Mouse (Mus musculus): ENCODE data around the gene Psmd9. TPM values are rescaled to one million over a fixed set of nuclear protein-coding genes. Genes with fewer than 3 reads are reported as not detected.

The Psmd9 gene
- polyA plus RNA-seq, 1 experiment from 2014 or later: 71.0 TPM

- no peaks in the 10 kb centered on the region for H3K27me3 ChIP-seq (ENCODE audit: control insufficient read depth, insufficient read depth, low read length)
- H3K9me3 ChIP-seq (replicated peaks; ENCODE audit: control insufficient read depth, low read length): no peaks in the 10 kb centered on the region
- H3K4me3 ChIP-seq (replicated peaks; ENCODE audit: low read length): peak overlapping the region; percentile 63
- no peaks in the 10 kb centered on the region for H3K36me3 ChIP-seq (ENCODE audit: control insufficient read depth, insufficient read depth, low read length)
- peak overlapping the region; percentile 97 for H3K9ac ChIP-seq (ENCODE audit: low read length)
- ATAC-seq (ENCODE audit: insufficient read depth, low FRiP score): peak; percentile 65
- H3K4me1 ChIP-seq (ENCODE audit: control insufficient read depth, insufficient read depth, low read length): peaks cover 61% of the 10 kb centered on the region
- H3K27ac ChIP-seq (ENCODE audit: low read length): peak overlapping the region; percentile 100
- peak overlapping the region; percentile 97 for H3K4me2 ChIP-seq (ENCODE audit: low read depth, low read length)
- WGBS: 1% methylated on average over 13 of the region's 13 CpGs
Observed at GRCm38 (mm10) chr5:123136361-123137043, 32.7 kb upstream of the Psmd9 start.

GRCm38 (mm10) chr5:123137044-123137909, 31.9 kb upstream of the Psmd9 start:
- 4% methylated on average over 20 of the region's 20 CpGs for WGBS
- Histone ChIP-seq H3K4me1 (ENCODE audit: control insufficient read depth, insufficient read depth, low read length) (peaks cover 54% of the 10 kb centered on the region), H3K4me2 (ENCODE audit: low read depth, low read length) (peak overlapping the region; percentile 97), H3K9me3 (replicated peaks; ENCODE audit: control insufficient read depth, low read length) (no peaks in the 10 kb centered on the region), H3K27ac (ENCODE audit: low read length) (peak overlapping the region; percentile 100), H3K9ac (ENCODE audit: low read length) (peak overlapping the region; percentile 97), H3K36me3 (ENCODE audit: control insufficient read depth, insufficient read depth, low read length) (no peaks in the 10 kb centered on the region), H3K4me3 (replicated peaks; ENCODE audit: low read length) (peak overlapping the region; percentile 63), H3K27me3 (ENCODE audit: control insufficient read depth, insufficient read depth, low read length) (no peaks in the 10 kb centered on the region)
- peak; percentile 35; the same call in 1 of the 2 replicates for ATAC-seq (ENCODE audit: insufficient read depth, low FRiP score)

- H3K4me3 ChIP-seq (replicated peaks; ENCODE audit: low read length): peak overlapping the region; percentile 63
- ATAC-seq (ENCODE audit: insufficient read depth, low FRiP score): no peak
- 7% methylated on average over 6 of the region's 6 CpGs for WGBS
Observed at GRCm38 (mm10) chr5:123137910-123138229, 31.3 kb upstream of the Psmd9 start.

GRCm38 (mm10) chr5:123138230-123138911, 30.8 kb upstream of the Psmd9 start:
- Histone ChIP-seq H3K36me3 (ENCODE audit: control insufficient read depth, insufficient read depth, low read length) (no peaks in the 10 kb centered on the region), H3K4me2 (ENCODE audit: low read depth, low read length) (peak overlapping the region; percentile 97), H3K27ac (ENCODE audit: low read length) (peak overlapping the region; percentile 100), H3K9me3 (replicated peaks; ENCODE audit: control insufficient read depth, low read length) (no peaks in the 10 kb centered on the region), H3K27me3 (ENCODE audit: control insufficient read depth, insufficient read depth, low read length) (no peaks in the 10 kb centered on the region), H3K4me1 (ENCODE audit: control insufficient read depth, insufficient read depth, low read length) (peaks cover 43% of the 10 kb centered on the region), H3K9ac (ENCODE audit: low read length) (peak overlapping the region; percentile 97), H3K4me3 (replicated peaks; ENCODE audit: low read length) (peak overlapping the region; percentile 63)
- ATAC-seq (ENCODE audit: insufficient read depth, low FRiP score): peak; percentile 48
- under 1% methylated on average over 38 of the region's 40 CpGs for WGBS

More at GRCm38 (mm10) chr5:123137910-123138229, 31.3 kb upstream of the Psmd9 start:
- no peaks in the 10 kb centered on the region for H3K27me3 ChIP-seq (ENCODE audit: control insufficient read depth, insufficient read depth, low read length)
- H3K9ac ChIP-seq (ENCODE audit: low read length): peak overlapping the region; percentile 97
- peak overlapping the region; percentile 97 for H3K4me2 ChIP-seq (ENCODE audit: low read depth, low read length)
- H3K27ac ChIP-seq (ENCODE audit: low read length): peak overlapping the region; percentile 100
- no peaks in the 10 kb centered on the region for H3K36me3 ChIP-seq (ENCODE audit: control insufficient read depth, insufficient read depth, low read length)
- no peaks in the 10 kb centered on the region for H3K9me3 ChIP-seq (replicated peaks; ENCODE audit: control insufficient read depth, low read length)
- H3K4me1 ChIP-seq (ENCODE audit: control insufficient read depth, insufficient read depth, low read length): peaks cover 48% of the 10 kb centered on the region

- Histone ChIP-seq H3K36me3 (ENCODE audit: control insufficient read depth, insufficient read depth, low read length) (no peaks in the 10 kb centered on the region), H3K27me3 (ENCODE audit: control insufficient read depth, insufficient read depth, low read length) (no peaks in the 10 kb centered on the region), H3K4me1 (ENCODE audit: control insufficient read depth, insufficient read depth, low read length) (peaks cover 41% of the 10 kb centered on the region), H3K9ac (ENCODE audit: low read length) (peak overlapping the region; percentile 97), H3K9me3 (replicated peaks; ENCODE audit: control insufficient read depth, low read length) (no peaks in the 10 kb centered on the region), H3K4me2 (ENCODE audit: low read depth, low read length) (peak overlapping the region; percentile 97), H3K27ac (ENCODE audit: low read length) (peak overlapping the region; percentile 100), H3K4me3 (replicated peaks; ENCODE audit: low read length) (peak overlapping the region; percentile 63)
- ATAC-seq (ENCODE audit: insufficient read depth, low FRiP score): no peak
- WGBS: under 1% methylated on average over 38 of the region's 39 CpGs
Observed at GRCm38 (mm10) chr5:123138953-123139721, 30.1 kb upstream of the Psmd9 start.

- H3K9me3 ChIP-seq (replicated peaks; ENCODE audit: control insufficient read depth, low read length): no peaks in the 10 kb centered on the region
- WGBS: under 1% methylated on average over 28 of the region's 28 CpGs
- peaks cover 41% of the 10 kb centered on the region for H3K4me1 ChIP-seq (ENCODE audit: control insufficient read depth, insufficient read depth, low read length)
- peak overlapping the region; percentile 97 for H3K9ac ChIP-seq (ENCODE audit: low read length)
- no peak for ATAC-seq (ENCODE audit: insufficient read depth, low FRiP score)
- H3K36me3 ChIP-seq (ENCODE audit: control insufficient read depth, insufficient read depth, low read length): no peaks in the 10 kb centered on the region
- H3K27me3 ChIP-seq (ENCODE audit: control insufficient read depth, insufficient read depth, low read length): no peaks in the 10 kb centered on the region
- peak overlapping the region; percentile 97 for H3K4me2 ChIP-seq (ENCODE audit: low read depth, low read length)
- peak overlapping the region; percentile 100 for H3K27ac ChIP-seq (ENCODE audit: low read length)
- H3K4me3 ChIP-seq (replicated peaks; ENCODE audit: low read length): peak overlapping the region; percentile 63
Observed at GRCm38 (mm10) chr5:123139722-123140627, 29.2 kb upstream of the Psmd9 start.

- H3K9ac ChIP-seq (ENCODE audit: low read length): peak overlapping the region; percentile 100
- peak overlapping the region; percentile 97 for H3K4me2 ChIP-seq (ENCODE audit: low read depth, low read length)
- peaks cover 40% of the 10 kb centered on the region for H3K4me1 ChIP-seq (ENCODE audit: control insufficient read depth, insufficient read depth, low read length)
- no peaks in the 10 kb centered on the region for H3K9me3 ChIP-seq (replicated peaks; ENCODE audit: control insufficient read depth, low read length)
- peak overlapping the region; percentile 98 for H3K27ac ChIP-seq (ENCODE audit: low read length)
- H3K27me3 ChIP-seq (ENCODE audit: control insufficient read depth, insufficient read depth, low read length): no peaks in the 10 kb centered on the region
- peak overlapping the region; percentile 90 for H3K4me3 ChIP-seq (replicated peaks; ENCODE audit: low read length)
- peak; percentile 48; the same call in 1 of the 2 replicates for ATAC-seq (ENCODE audit: insufficient read depth, low FRiP score)
- no peaks in the 10 kb centered on the region for H3K36me3 ChIP-seq (ENCODE audit: control insufficient read depth, insufficient read depth, low read length)
- WGBS: under 1% methylated on average over 31 of the region's 31 CpGs
Observed at GRCm38 (mm10) chr5:123140694-123141554, 28.3 kb upstream of the Psmd9 start.

Data from stomach, embryonic 16.5 days (tissue).